ENCODE assay signal across 9 mouse cellular contexts in genomic region chr3:97087326-97087725, GRCm38 (mm10).
A peak's percentile ranks its signal among the peaks of the same experiment; 100 is the strongest.
DNase-seq lines count a peak whose midpoint lies in the region; ATAC-seq and TF ChIP-seq lines count a peak whose summit lies in the region.
"Had no signal": no experiment of that assay in that cellular context is flagged by ENCODE, and none has a peak within 500 bp of the region (broad histone marks: within the 10 kb centered on the region; RNA-seq: fewer than 3 reads in every experiment).

No protein-coding gene starts in this region.

- no peak for ATAC-seq in cerebellum, adult (ENCODE audit: insufficient number of reproducible peaks, low FRiP score, low TSS enrichment)

- no peak overlapping the region for H3K27ac ChIP-seq in layer of hippocampus, adult 2 months
- H3K27ac ChIP-seq: embryonic facial prominence, embryonic 13.5 days; limb, embryonic 12.5 days had no signal

- TF ChIP-seq CTCF in layer of hippocampus, adult 2 months (conservative IDR thresholded peaks at IDR 0.05): peak; percentile 66

- H3K4me3 ChIP-seq in layer of hippocampus, adult 2 months: no peak overlapping the region
- H3K4me3 ChIP-seq: embryonic facial prominence, embryonic 13.5 days; limb, embryonic 12.5 days had no signal

- DNase-seq in layer of hippocampus, adult 2 months (ENCODE audit: low spot score in 2 of 2): no peak
- no peak for DNase-seq in layer of hippocampus, postnatal 14 days (ENCODE audit: low spot score in 2 of 2)
- peak; percentile 57 for DNase-seq in NIH3T3 (ENCODE audit: low read depth)
- peak; percentile 9 for DNase-seq in c-Kit-positive CD71-positive TER-119-negative erythroid progenitor cells, embryonic 14.5 days (ENCODE audit: low read depth)
- DNase-seq in lung, postnatal 36 days: peak; percentile 53
- DNase-seq in ovary, postnatal 10 days (ENCODE audit: low spot score): no peak

Comparison
In these comparisons a context has a peak if more than half of its experiments do, and no peak if none do; other contexts are left out.
1. DNase-seq: peak in NIH3T3 (single experiment), c-Kit-positive CD71-positive TER-119-negative erythroid progenitor cells, embryonic 14.5 days (single experiment) and lung, postnatal 36 days (single experiment); none in layer of hippocampus, adult 2 months (0 of 2), layer of hippocampus, postnatal 14 days (0 of 2) and ovary, postnatal 10 days (single experiment).